Mouse (Mus musculus) thymus, adult 2 months (tissue): Measurements from ENCODE around the gene BC037034.

ENCODE experiments used
- CTCF ChIP-seq: fragments of 200-500 bp; IDR thresholded peaks from 2 replicates; pipeline ENCODE4 v1.5.1; 2012; ENCODE audit warnings: mild to moderate bottlenecking, control low read depth, low read length, moderate library complexity, borderline replicate concordance; ENCODE audit not compliant: control insufficient read depth, poor library complexity, insufficient read depth; ENCODE audit errors: extremely low read depth
- POLR2A ChIP-seq: fragments of 200-500 bp; IDR thresholded peaks from 2 replicates; pipeline ENCODE4 v1.6.1; 2012; ENCODE audit warnings: mild to moderate bottlenecking, low read length, control low read depth, moderate library complexity; ENCODE audit not compliant: control insufficient read depth, poor library complexity, insufficient read depth; ENCODE audit errors: extremely low read depth

GRCm38 (mm10) chr5:138233778-138234177 lies 30.1 kb downstream of the BC037034 start:
- no peak for TF ChIP-seq POLR2A
- TF ChIP-seq CTCF: no peak
